ENCODE assay signal across 8 mouse cellular contexts in the genomic region with DNA sequence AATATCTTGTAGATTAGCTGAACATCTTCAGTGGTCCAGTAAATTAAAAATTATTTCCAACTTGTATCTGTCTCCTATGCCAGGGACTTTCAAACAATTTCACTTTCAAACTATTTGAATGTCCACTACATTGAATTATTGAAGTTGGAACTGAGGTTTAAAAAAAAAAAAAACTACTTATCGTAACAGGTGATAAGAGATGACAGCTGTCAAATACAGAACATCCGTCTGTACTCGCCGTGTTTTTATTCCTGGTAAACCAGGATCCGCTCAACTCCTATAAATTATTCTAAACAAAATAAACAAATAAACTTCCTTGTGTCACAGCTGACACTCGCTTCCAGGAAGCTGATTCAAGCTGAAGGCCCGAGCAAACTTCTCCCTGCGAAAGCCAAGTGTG. TPM values are rescaled to one million over a fixed set of nuclear protein-coding genes. Genes with fewer than 3 reads are reported as not detected.
A peak's percentile ranks its signal among the peaks of the same experiment; 100 is the strongest.
DNase-seq lines count a peak whose midpoint lies in the region; ATAC-seq and TF ChIP-seq lines count a peak whose summit lies in the region.

No protein-coding gene starts in this region.

- peak overlapping the region; percentile 90 for H3K27ac ChIP-seq in heart, embryonic 16.5 days (ENCODE audit: low read length)
- H3K27ac ChIP-seq in MEL (ENCODE audit: control insufficient read depth, low read depth, low read length) = peak overlapping the region; percentile 83
- peak overlapping the region; percentile 95; the same call in 1 of the 2 replicates for H3K27ac ChIP-seq in hindbrain, embryonic 10.5 days
- peak overlapping the region; percentile 94 for H3K27ac ChIP-seq in midbrain, embryonic 10.5 days (replicated peaks)

- 0 out of 2 replicates have a peak, but pooled peaks cover 8% of the 10 kb centered on the region for H3K4me1 ChIP-seq in heart, embryonic 16.5 days (ENCODE audit: control insufficient read depth, insufficient read depth, low read length)
- H3K4me1 ChIP-seq in MEL (ENCODE audit: control insufficient read depth in 1 of 2, insufficient read depth in 2 of 2, low read length in 2 of 2) = peaks cover 0 to 12% of the 10 kb centered on the region in 2 experiments; a peak in 2 of 4 replicates
- peaks cover 12% of the 10 kb centered on the region for H3K4me1 ChIP-seq in hindbrain, embryonic 10.5 days (replicated peaks)
- H3K4me1 ChIP-seq in midbrain, embryonic 10.5 days = peaks cover 20% of the 10 kb centered on the region

- peak overlapping the region; percentile 97 for H3K9ac ChIP-seq in heart, embryonic 16.5 days (ENCODE audit: low read length)
- H3K9ac ChIP-seq in MEL (ENCODE audit: control insufficient read depth, low read depth, low read length, poor library complexity, severe bottlenecking) = peak overlapping the region; percentile 94

- no peak for TF ChIP-seq EP300 in MEL (IDR thresholded peaks at IDR 0.05; ENCODE audit: low read depth in 1 of 2, low read length in 2 of 2)

- peaks cover 4% of the 10 kb centered on the region; the same call in 1 of the 2 replicates for H3K36me3 ChIP-seq in heart, embryonic 16.5 days (ENCODE audit: control insufficient read depth, insufficient read depth)
- H3K36me3 ChIP-seq in MEL (ENCODE audit: control insufficient read depth in 1 of 2, insufficient read depth in 2 of 2, low read length in 2 of 2) = peaks cover 0 to 16% of the 10 kb centered on the region in 2 experiments; a peak in 3 of 4 replicates
- H3K36me3 ChIP-seq in hindbrain, embryonic 10.5 days = peaks cover 29% of the 10 kb centered on the region
- H3K36me3 ChIP-seq in midbrain, embryonic 10.5 days = peaks cover 28% of the 10 kb centered on the region

- H3K4me3 ChIP-seq in heart, embryonic 16.5 days (ENCODE audit: low read length) = peak overlapping the region; percentile 100
- H3K4me3 ChIP-seq in MEL (ENCODE audit: control insufficient read depth in 1 of 2, insufficient read depth in 1 of 2, low read depth in 2 of 2, low read length in 2 of 2) = peak overlapping the region; percentile 61 to 80
- peak overlapping the region; percentile 96 for H3K4me3 ChIP-seq in hindbrain, embryonic 10.5 days
- peak overlapping the region; percentile 84 for H3K4me3 ChIP-seq in midbrain, embryonic 10.5 days

- no peak for TF ChIP-seq CTCF in MEL (IDR thresholded peaks at IDR 0.05 in 2 of 3, conservative IDR thresholded peaks at IDR 0.05 in 1 of 3; ENCODE audit: control insufficient read depth in 1 of 3, insufficient read depth in 1 of 3, low read depth in 2 of 3, low read length in 3 of 3, poor library complexity in 1 of 3, severe bottlenecking in 1 of 3)

- TF ChIP-seq RAD21 in MEL (IDR thresholded peaks at IDR 0.05; ENCODE audit: low read depth, low read length) = no peak

- TF ChIP-seq POLR2A in MEL (IDR thresholded peaks at IDR 0.05; ENCODE audit: control insufficient read depth in 1 of 2, insufficient read depth in 1 of 2, low read depth in 1 of 2, low read length in 2 of 2, poor library complexity in 1 of 2) = no peak

- ATAC-seq in heart, embryonic 16.5 days (replicated peaks; ENCODE audit: extremely low read depth, insufficient read depth, low FRiP score) = no peak

- no peak for DNase-seq in heart, postnatal 10 days
- DNase-seq in MEL (ENCODE audit: low read depth, low spot score) = no peak
- DNase-seq in hindbrain, embryonic 10.5 days (ENCODE audit: low spot score) = no peak
- DNase-seq in midbrain, embryonic 10.5 days (ENCODE audit: low spot score) = no peak
- no peak for DNase-seq in Muller cell, postnatal 12 days (ENCODE audit: inconsistent ontology term)
- no peak for DNase-seq in left cerebral cortex, adult 11 months (ENCODE audit: low spot score)
- no peak for DNase-seq in ovary, adult 18-20 months (ENCODE audit: low spot score)

- peaks cover 27% of the 10 kb centered on the region for H3K79me2 ChIP-seq in MEL (ENCODE audit: control insufficient read depth, insufficient read depth, low read length, poor library complexity)

- 1% methylated on average over 8 of the region's 8 CpGs for WGBS in heart, embryonic 16.5 days
- 16% methylated on average over 8 of the region's 8 CpGs for WGBS in hindbrain, embryonic 10.5 days
- 14% methylated on average over 8 of the region's 8 CpGs for WGBS in midbrain, embryonic 10.5 days

- H3K4me2 ChIP-seq in heart, embryonic 16.5 days (ENCODE audit: low read depth, low read length) = peak overlapping the region; percentile 91

- no peaks in the 10 kb centered on the region for H3K27me3 ChIP-seq in heart, embryonic 16.5 days (ENCODE audit: control insufficient read depth, insufficient read depth, low read length)
- no peaks in the 10 kb centered on the region for H3K27me3 ChIP-seq in MEL (ENCODE audit: control insufficient read depth in 1 of 2, insufficient read depth in 2 of 2, low read length in 2 of 2)
- no peaks in the 10 kb centered on the region for H3K27me3 ChIP-seq in hindbrain, embryonic 10.5 days (ENCODE audit: insufficient read depth, poor library complexity, severe bottlenecking)
- no peaks in the 10 kb centered on the region for H3K27me3 ChIP-seq in midbrain, embryonic 10.5 days (ENCODE audit: low read depth, poor library complexity, severe bottlenecking)

- intact Hi-C loops in heart, postnatal 10 days (cut with DNase I) = no loop called here

- no peaks in the 10 kb centered on the region for H3K9me3 ChIP-seq in heart, embryonic 16.5 days (replicated peaks; ENCODE audit: control insufficient read depth, low read length)
- H3K9me3 ChIP-seq in MEL (replicated peaks; ENCODE audit: insufficient read depth, low read length) = no peaks in the 10 kb centered on the region
- H3K9me3 ChIP-seq in hindbrain, embryonic 10.5 days = no peaks in the 10 kb centered on the region
- no peaks in the 10 kb centered on the region for H3K9me3 ChIP-seq in midbrain, embryonic 10.5 days (replicated peaks)

TF ChIP-seq in MEL, 35 proteins besides CTCF, POLR2A, EP300 and RAD21 (continues in another document):
- TF ChIP-seq GATA1 (IDR thresholded peaks at IDR 0.05; ENCODE audit: low read depth, low read length) (peak; percentile 78), MXI1 (IDR thresholded peaks at IDR 0.05; ENCODE audit: low read depth, low read length) (peak; percentile 82), NRF1 (IDR thresholded peaks at IDR 0.05; ENCODE audit: insufficient read depth, low read depth, low read length, poor library complexity, severe bottlenecking) (no peak), MYC (IDR thresholded peaks at IDR 0.05; ENCODE audit: low read depth, low read length) (no peak), JUND (IDR thresholded peaks at IDR 0.05; ENCODE audit: low read depth, low read length) (no peak), TCF12 (IDR thresholded peaks at IDR 0.05; ENCODE audit: low read depth, low read length) (no peak), POLR2AphosphoS5 (IDR thresholded peaks at IDR 0.05; ENCODE audit: borderline replicate concordance, low read depth, low read length) (no peak), MAFK (IDR thresholded peaks at IDR 0.05; ENCODE audit: borderline replicate concordance, low read depth, low read length) (no peak), ETS1 (IDR thresholded peaks at IDR 0.05; ENCODE audit: low read depth, low read length) (peak; percentile 70), SIN3A (IDR thresholded peaks at IDR 0.05; ENCODE audit: low read length) (peak; percentile 97), POLR2AphosphoS2 (IDR thresholded peaks at IDR 0.05; ENCODE audit: low read length) (no peak), E2F4 (IDR thresholded peaks at IDR 0.05; ENCODE audit: borderline replicate concordance, low read depth, low read length) (no peak), MAZ (IDR thresholded peaks at IDR 0.05; ENCODE audit: low read depth, low read length) (no peak), TBP (IDR thresholded peaks at IDR 0.05; ENCODE audit: low read depth, low read length) (no peak)

RNA-seq across cellular contexts. Expression of a gene that starts 0.7 kb away (rescaled TPM):
- polyA plus RNA-seq in heart, embryonic 16.5 days (2015; fragmentation: Nextera tagmentation; extraction: Ambion mirVana) = 50.1 and 55.2 TPM in 2 replicates
- total RNA-seq in heart, postnatal 10 days (2021) = 10 to 100 TPM; 27.3 to 30.5 TPM
- total RNA-seq in MEL (2012; rRNA removed) = 50.2 and 50.6 TPM in 2 replicates
- 1,000 to 10,000 TPM in 1 of 2 experiments, 10 to 100 TPM in 1; 51.5 to 2,723 TPM for polyA plus RNA-seq in MEL (2012; ENCODE audit: insufficient read depth in 1 of 2, insufficient read length in 2 of 2, low read depth in 1 of 2, low replicate concordance in 2 of 2, missing spikeins in 1 of 2)
- 54.3 and 85.4 TPM in 2 replicates for polyA plus RNA-seq in hindbrain, embryonic 10.5 days (2016; fragmentation: Nextera tagmentation; extraction: Ambion mirVana)
- polyA plus RNA-seq in midbrain, embryonic 10.5 days (2016; fragmentation: Nextera tagmentation; extraction: Ambion mirVana) = 87.3 and 103 TPM in 2 replicates

RNA-seq across cellular contexts. Expression of a gene that starts 13.3 kb away (rescaled TPM):
- polyA plus RNA-seq in heart, embryonic 16.5 days (2015; fragmentation: Nextera tagmentation; extraction: Ambion mirVana) = not detected in 2 replicates
- total RNA-seq in heart, postnatal 10 days (2021) = 1 to 10 TPM in 1 of 2 experiments, under 1 TPM in 1; 0.79 to 1.7 TPM
- not detected in 2 replicates for total RNA-seq in MEL (2012; rRNA removed)
- polyA plus RNA-seq in MEL (2012; ENCODE audit: insufficient read depth in 1 of 2, insufficient read length in 2 of 2, low read depth in 1 of 2, low replicate concordance in 2 of 2, missing spikeins in 1 of 2) = under 1 TPM in 1 of 2 experiments, not detected in 1; 0.04 TPM
- polyA plus RNA-seq in hindbrain, embryonic 10.5 days (2016; fragmentation: Nextera tagmentation; extraction: Ambion mirVana) = not detected in 2 replicates
- polyA plus RNA-seq in midbrain, embryonic 10.5 days (2016; fragmentation: Nextera tagmentation; extraction: Ambion mirVana) = 0.06 TPM in 1 of 2 replicates, not detected in the other

RNA-seq across cellular contexts. Expression of a gene that starts 56.5 kb away (rescaled TPM):
- polyA plus RNA-seq in heart, embryonic 16.5 days (2015; fragmentation: Nextera tagmentation; extraction: Ambion mirVana) = 586 and 596 TPM in 2 replicates
- total RNA-seq in heart, postnatal 10 days (2021) = 100 to 1,000 TPM; 756 to 758 TPM
- 2,063 and 2,181 TPM in 2 replicates for total RNA-seq in MEL (2012; rRNA removed)
- polyA plus RNA-seq in MEL (2012; ENCODE audit: insufficient read depth in 1 of 2, insufficient read length in 2 of 2, low read depth in 1 of 2, low replicate concordance in 2 of 2, missing spikeins in 1 of 2) = 1,000 to 10,000 TPM in 1 of 2 experiments, not detected in 1; 1,251 TPM
- 863 and 960 TPM in 2 replicates for polyA plus RNA-seq in hindbrain, embryonic 10.5 days (2016; fragmentation: Nextera tagmentation; extraction: Ambion mirVana)
- 851 and 959 TPM in 2 replicates for polyA plus RNA-seq in midbrain, embryonic 10.5 days (2016; fragmentation: Nextera tagmentation; extraction: Ambion mirVana)

RNA-seq across cellular contexts. Expression of a gene that starts 56.5 kb away (rescaled TPM):
- 59.8 and 60.9 TPM in 2 replicates for polyA plus RNA-seq in heart, embryonic 16.5 days (2015; fragmentation: Nextera tagmentation; extraction: Ambion mirVana)
- 10 to 100 TPM; 56.7 to 57.9 TPM for total RNA-seq in heart, postnatal 10 days (2021)
- 52.4 and 55.3 TPM in 2 replicates for total RNA-seq in MEL (2012; rRNA removed)
- 10 to 100 TPM in 1 of 2 experiments, not detected in 1; 47.1 TPM for polyA plus RNA-seq in MEL (2012; ENCODE audit: insufficient read depth in 1 of 2, insufficient read length in 2 of 2, low read depth in 1 of 2, low replicate concordance in 2 of 2, missing spikeins in 1 of 2)
- polyA plus RNA-seq in hindbrain, embryonic 10.5 days (2016; fragmentation: Nextera tagmentation; extraction: Ambion mirVana) = 60.5 and 67.9 TPM in 2 replicates
- 68.0 and 74.1 TPM in 2 replicates for polyA plus RNA-seq in midbrain, embryonic 10.5 days (2016; fragmentation: Nextera tagmentation; extraction: Ambion mirVana)
